Mouse (Mus musculus) adrenal gland, postnatal 36 days (tissue): ENCODE measurements around the gene Cckar. TPM values are rescaled to one million over a fixed set of nuclear protein-coding genes. Genes with fewer than 3 reads are reported as not detected.
"Not testable (repeated sequence)": the region's sequence is repeated elsewhere in the genome, so short reads cannot be mapped to it uniquely, and the experiment has no call there.

Source experiments
- DNase-seq, 2 experiments: peaks; one replicate each; pipeline ENCODE4 v3.0.0; 2021; ENCODE audit warnings: mixed read lengths in 1 of 2
- total RNA-seq, 2 experiments: library from RNA; stranded (reverse); gene quantifications; 2 replicates each; pipeline ENCODE4 v1.2.3; 2021

The Cckar gene
- total RNA-seq, 2 experiments from 2014 or later: 0.40 TPM; not detected in 1

- not testable (repeated sequence) for DNase-seq
Observed at GRCm38 (mm10) chr5:53673493-53674150, 33.9 kb downstream of the Cckar start.

GRCm38 (mm10) chr5:53672352-53672751 lies 35.2 kb downstream of the Cckar start:
- DNase-seq: peak; percentile 62 to 75

GRCm38 (mm10) chr5:53671507-53671906 lies 36.0 kb downstream of the Cckar start:
- DNase-seq: no peak

- DNase-seq: no peak
Observed at GRCm38 (mm10) chr5:53670321-53670938, 37.1 kb downstream of the Cckar start.

- no peak for DNase-seq
Observed at GRCm38 (mm10) chr5:53668021-53668420, 39.5 kb downstream of the Cckar start.

- DNase-seq: no peak
Observed at GRCm38 (mm10) chr5:53663665-53664064, 43.8 kb downstream of the Cckar start.

GRCm38 (mm10) chr5:53662413-53662812 lies 45.1 kb downstream of the Cckar start:
- DNase-seq: no peak

- no peak for DNase-seq
Observed at GRCm38 (mm10) chr5:53661508-53661907, 46.0 kb downstream of the Cckar start.

GRCm38 (mm10) chr5:53657925-53658324 lies 49.6 kb downstream of the Cckar start:
- peak in 1 of 2 experiments; percentile 8 for DNase-seq

- no peak for DNase-seq
Observed at GRCm38 (mm10) chr5:53656596-53656995, 50.9 kb downstream of the Cckar start.

Other genes starting within 250 kb of the Cckar start
- 10 to 100 TPM; 39.4 to 44.5 TPM for gene Rbpj, start 241.6 kb downstream of the Cckar start, total RNA-seq
- gene Tbc1d19, start 101.9 kb upstream of the Cckar start, total RNA-seq: 10 to 100 TPM; 21.5 to 27.1 TPM